Mouse (Mus musculus) regulatory T cell (primary cell): ENCODE measurements at regions not wholly inside any gene's neighbourhood (a gene's known extent, or its start where the extent isn't known, plus 50 kb on each side); places are given as distances from the start of the nearest gene placed in this dataset.

ENCODE experiments used
- in situ Hi-C: fragments of 300-600 bp; cut with MboI, MseI; formaldehyde crosslinking; loops from one replicate; pipeline ENCODE4 v1.15.1; 2025; ENCODE audit warnings: high pct_unique_total_duplicates

GRCm38 (mm10) chr8:36361818-36362217, 596.2 kb downstream of the Gm19410 start:
- in situ Hi-C loops, result loop anchor here (5.0 kb wide), 1 partner anchor 160 kb away; no protein-coding TSS in a partner anchor

- in situ Hi-C loops, result loop anchor here (5.0 kb wide), 1 partner anchor 159 kb away; no protein-coding TSS in a partner anchor
These were observed 597.7 kb downstream of the Gm19410 start for GRCm38 (mm10) chr8:36363291-36363690.

DNA sequence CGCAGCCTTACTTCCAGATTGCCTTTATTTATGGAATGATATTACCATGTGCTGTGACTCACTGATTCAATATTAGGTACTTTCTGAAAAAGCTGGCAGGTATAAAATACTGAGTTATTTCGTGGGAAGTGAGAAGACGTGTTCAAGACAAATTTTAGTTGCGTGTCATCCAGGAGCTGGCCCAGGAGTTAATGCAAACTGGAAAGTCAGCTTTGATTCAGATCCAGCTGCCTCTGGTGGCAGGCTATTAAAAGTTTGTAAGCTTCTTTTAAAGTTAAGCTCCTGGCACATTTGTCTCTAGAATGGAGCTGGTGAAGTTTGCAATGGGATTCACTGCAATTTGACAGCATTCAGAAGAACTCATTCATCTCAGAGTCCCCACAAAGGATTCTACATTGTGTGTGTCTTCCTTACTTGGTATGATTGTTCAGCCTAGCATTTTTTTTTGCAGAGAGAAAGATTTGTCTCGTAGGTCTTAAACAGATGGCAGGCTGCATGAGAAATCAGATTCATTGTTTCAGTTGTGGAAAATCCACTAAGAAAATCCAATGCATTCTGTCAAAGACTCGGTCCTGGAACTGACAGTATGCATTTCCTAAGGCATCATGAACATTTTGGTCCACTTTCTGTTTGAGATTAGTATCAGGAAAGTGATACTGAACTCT, 599.1 kb downstream of the Gm19410 start:
- in situ Hi-C loops, result loop anchor here (5.0 kb wide), 2 partner anchors 63 to 158 kb away; no protein-coding TSS in a partner anchor

- in situ Hi-C loops, result loop anchor here (5.0 kb wide), 1 partner anchor 61 kb away; no protein-coding TSS in a partner anchor
These were observed 600.4 kb downstream of the Gm19410 start for GRCm38 (mm10) chr8:36365945-36366344.

DNA sequence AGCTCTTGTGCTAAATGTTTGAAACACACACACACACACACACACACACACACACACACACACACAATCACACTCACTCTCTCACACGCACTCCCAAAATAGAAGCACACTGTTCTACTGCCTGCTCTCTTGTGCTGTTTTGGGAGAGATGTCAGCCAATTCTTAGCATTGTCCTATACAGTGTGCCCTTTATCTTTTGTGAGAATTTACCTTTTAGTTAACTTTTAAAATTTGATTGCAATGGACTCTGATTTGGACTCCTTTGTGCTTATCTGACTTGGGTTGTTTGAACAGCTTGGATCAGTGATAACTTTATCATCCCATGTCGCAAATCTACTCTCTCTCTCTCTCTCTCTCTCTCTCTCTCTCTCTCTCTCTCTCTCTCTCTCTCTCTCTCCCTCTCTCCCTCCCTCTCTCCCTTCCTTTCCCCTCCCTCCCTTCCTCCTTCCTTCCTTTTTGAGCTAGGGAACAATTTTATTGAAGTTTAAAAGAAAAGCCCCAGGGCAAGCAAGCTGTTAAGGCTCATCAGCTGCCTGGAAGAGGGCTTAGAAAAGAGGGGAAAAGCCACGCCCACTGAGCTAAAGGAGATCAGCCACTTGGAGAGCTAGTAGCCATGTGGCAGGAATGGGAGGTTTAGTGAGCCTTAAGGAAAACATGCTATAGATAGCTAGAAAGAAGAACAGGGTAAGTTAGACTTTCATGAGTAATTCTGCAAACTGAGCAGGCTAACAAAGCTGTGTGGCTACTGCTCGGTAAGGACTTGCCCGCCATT, 611.2 kb downstream of the Gm19410 start:
- in situ Hi-C loops, result no loop called here

GRCm38 (mm10) chr8:36394487-36394886, 598.9 kb upstream of the AI429214 start:
- in situ Hi-C loops, result no loop called here

GRCm38 (mm10) chr8:36396493-36396892, 596.9 kb upstream of the AI429214 start:
- in situ Hi-C loops, result no loop called here

DNA sequence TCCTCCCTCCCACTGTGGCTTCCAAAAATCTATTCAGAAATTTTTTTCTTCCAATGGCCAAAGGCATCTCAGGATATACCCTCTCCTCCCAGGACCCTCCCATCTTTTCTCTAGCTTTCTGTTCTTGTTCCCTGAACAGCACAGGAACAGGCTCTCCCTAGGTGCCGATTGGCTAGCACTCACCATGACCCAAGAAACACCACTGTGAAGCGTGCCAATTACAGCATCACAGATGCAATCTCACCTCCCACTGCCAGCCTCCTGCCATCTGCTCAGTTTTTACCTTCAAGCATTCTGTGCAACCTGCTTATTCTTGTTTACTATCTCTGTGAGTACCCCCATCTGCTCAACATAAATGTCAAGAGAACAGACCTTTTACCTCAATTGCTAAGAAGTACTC, 586.7 kb upstream of the AI429214 start:
- in situ Hi-C loops, result no loop called here
